Mouse (Mus musculus) intestine, embryonic 15.5 days (tissue): ENCODE measurements at regions not wholly inside any gene's neighbourhood (a gene's known extent, or its start where the extent isn't known, plus 50 kb on each side); places are given as distances from the start of the nearest gene placed in this dataset.

ENCODE experiments used
- ATAC-seq: fragments of 200-750 bp; cut with Nextera tagmentation; 2 replicates; pipeline ENCODE4 v1.8.0; 2017; ENCODE audit warnings: moderate TSS enrichment, moderate library complexity
- H3K27ac ChIP-seq: fragments of 300-500 bp; sonication (generic); 2 replicates; pipeline ENCODE4 v1.5.1; 2015; ENCODE audit warnings: mild to moderate bottlenecking, inconsistent platforms
- H3K27me3 ChIP-seq: fragments of 300-500 bp; sonication (generic); replicated peaks from 2 replicates; pipeline ENCODE4 v1.6.1; 2015; ENCODE audit warnings: inconsistent platforms
- H3K36me3 ChIP-seq: fragments of 300-500 bp; sonication (generic); 2 replicates; pipeline ENCODE4 v1.6.1; 2015; ENCODE audit warnings: inconsistent platforms
- H3K4me1 ChIP-seq: fragments of 300-500 bp; sonication (generic); replicated peaks from 2 replicates; pipeline ENCODE4 v1.6.1; 2015; ENCODE audit warnings: inconsistent platforms
- H3K4me2 ChIP-seq: fragments of 300-500 bp; sonication (generic); replicated peaks from 2 replicates; pipeline ENCODE4 v1.6.1; 2015; ENCODE audit warnings: mild to moderate bottlenecking, inconsistent platforms
- H3K4me3 ChIP-seq: fragments of 300-500 bp; sonication (generic); replicated peaks from 2 replicates; pipeline ENCODE4 v1.5.1; 2015; ENCODE audit warnings: inconsistent platforms
- H3K9ac ChIP-seq: fragments of 300-500 bp; sonication (generic); 2 replicates; pipeline ENCODE4 v1.6.1; 2015; ENCODE audit warnings: inconsistent platforms
- H3K9me3 ChIP-seq: fragments of 300-500 bp; sonication (generic); 2 replicates; pipeline ENCODE4 v1.6.1; 2016; ENCODE audit warnings: inconsistent platforms
- whole genome bisulfite sequencing: fragments of 180-500 bp; shearing (Covaris S2); methylation state at CpG from one replicate; pipeline ENCODE4 v1.1.7; 2015; 5-methylcytosine and 5-hydroxymethylcytosine counted together

DNA sequence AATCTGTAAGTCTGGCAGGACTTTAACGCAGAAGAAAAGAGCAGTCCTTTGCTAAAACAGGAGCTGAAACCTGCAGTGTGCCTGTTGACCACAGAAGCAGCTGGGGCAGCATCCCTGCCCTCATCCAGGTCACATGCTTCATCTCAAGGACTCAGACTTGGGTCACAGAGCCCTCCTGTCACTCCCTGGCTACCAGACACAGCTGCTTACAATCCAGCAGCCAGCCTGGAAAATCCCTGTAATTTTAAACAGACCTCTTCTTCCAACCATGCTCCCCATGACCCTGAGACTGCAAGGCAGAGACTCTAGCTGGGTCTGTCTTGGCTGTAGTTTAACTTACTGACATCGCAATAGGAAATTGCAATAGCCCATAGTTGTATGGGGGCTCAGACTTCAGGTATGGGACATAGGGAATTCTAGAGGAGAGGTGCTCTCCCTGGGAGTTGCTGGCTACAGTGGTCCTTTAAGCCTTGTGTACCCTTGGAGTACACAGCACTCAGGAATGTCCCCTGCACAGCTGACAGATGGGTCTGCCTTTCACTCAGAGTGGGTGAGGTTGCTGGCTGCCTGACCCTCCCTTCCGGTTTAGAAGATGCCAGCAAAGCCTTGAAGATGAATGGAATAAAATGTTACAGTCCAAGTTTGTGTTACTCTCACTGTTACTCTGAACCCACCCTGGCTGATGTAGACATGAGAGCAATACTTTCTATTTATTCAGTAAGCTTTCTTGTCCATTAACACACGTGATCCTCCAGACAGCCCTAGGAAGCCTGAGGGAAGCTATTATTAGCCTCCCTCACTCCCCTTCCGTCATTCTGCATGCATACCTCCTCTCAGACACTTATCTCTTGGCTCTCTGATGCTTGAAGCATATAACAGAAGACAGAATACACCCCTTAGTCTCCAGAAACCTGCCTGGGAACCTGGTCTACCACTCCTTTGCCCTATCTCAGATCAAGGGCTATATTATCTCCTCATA is 159.7 kb downstream of the Sox11 start:
- Histone ChIP-seq H3K4me2 (no peak overlapping the region), H3K9ac (no peak overlapping the region), H3K27me3 (no peaks in the 10 kb centered on the region), H3K4me3 (no peak overlapping the region), H3K36me3 (no peaks in the 10 kb centered on the region), H3K27ac (no peak overlapping the region), H3K4me1 (0 out of 2 replicates have a peak, but pooled peaks cover 7% of the 10 kb centered on the region), H3K9me3 (no peaks in the 10 kb centered on the region)
- peak; percentile 45 for ATAC-seq
- WGBS = 28% methylated on average over 5 of the region's 5 CpGs

DNA sequence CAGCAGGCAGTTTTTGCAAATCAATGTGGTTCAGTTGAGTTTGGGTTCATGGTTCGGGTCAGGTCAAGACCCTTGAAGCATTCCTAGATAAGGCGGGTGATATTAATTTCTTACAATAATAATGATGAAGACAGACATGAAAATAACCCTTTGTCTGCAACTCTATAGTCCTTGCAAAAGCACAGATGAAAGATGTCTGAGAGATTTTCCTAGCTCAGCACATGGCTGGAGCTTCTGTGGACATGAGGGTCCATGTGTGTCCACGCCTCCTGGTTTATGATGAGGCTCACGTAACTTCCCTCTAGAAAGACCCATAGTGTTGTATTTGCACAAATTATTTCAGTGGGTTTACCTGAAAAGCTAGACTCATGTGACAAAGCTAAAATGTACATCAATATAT is 168.8 kb downstream of the Sox11 start:
- Histone ChIP-seq H3K27me3 (no peaks in the 10 kb centered on the region), H3K4me3 (no peak overlapping the region), H3K4me2 (no peak overlapping the region), H3K9me3 (no peaks in the 10 kb centered on the region), H3K36me3 (no peaks in the 10 kb centered on the region), H3K4me1 (0 out of 2 replicates have a peak, but pooled peaks cover 3% of the 10 kb centered on the region), H3K27ac (no peak overlapping the region), H3K9ac (no peak overlapping the region)
- 88% methylated on average over 4 of the region's 4 CpGs for WGBS
- ATAC-seq = no peak

DNA sequence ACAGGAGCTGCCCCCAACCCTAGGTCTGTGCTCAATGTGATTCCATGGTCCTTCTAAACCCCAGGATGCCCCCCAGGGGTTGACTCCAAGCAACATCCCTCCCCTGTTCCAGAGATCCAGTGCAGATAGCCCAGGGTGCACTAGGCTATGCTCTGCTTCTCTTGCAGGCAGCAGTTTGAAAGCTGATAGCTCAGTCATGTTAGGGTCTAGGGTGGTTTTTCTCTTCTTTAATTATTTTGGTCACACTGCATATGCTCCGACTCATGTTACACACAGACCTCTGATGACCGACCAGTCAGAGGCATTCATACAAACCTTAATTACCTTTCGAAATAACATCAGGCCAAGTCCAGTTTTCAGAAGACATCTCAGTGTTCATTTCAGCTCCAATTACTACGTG is 169.2 kb downstream of the Sox11 start:
- no peaks in the 10 kb centered on the region for H3K9me3 ChIP-seq
- 87% methylated on average over 4 of the region's 4 CpGs for WGBS
- no peak overlapping the region for H3K9ac ChIP-seq
- no peaks in the 10 kb centered on the region for H3K27me3 ChIP-seq
- no peaks in the 10 kb centered on the region for H3K36me3 ChIP-seq
- no peak overlapping the region for H3K4me3 ChIP-seq
- H3K27ac ChIP-seq = no peak overlapping the region
- 0 out of 2 replicates have a peak, but pooled peaks cover 3% of the 10 kb centered on the region for H3K4me1 ChIP-seq
- no peak overlapping the region for H3K4me2 ChIP-seq
- no peak for ATAC-seq

DNA sequence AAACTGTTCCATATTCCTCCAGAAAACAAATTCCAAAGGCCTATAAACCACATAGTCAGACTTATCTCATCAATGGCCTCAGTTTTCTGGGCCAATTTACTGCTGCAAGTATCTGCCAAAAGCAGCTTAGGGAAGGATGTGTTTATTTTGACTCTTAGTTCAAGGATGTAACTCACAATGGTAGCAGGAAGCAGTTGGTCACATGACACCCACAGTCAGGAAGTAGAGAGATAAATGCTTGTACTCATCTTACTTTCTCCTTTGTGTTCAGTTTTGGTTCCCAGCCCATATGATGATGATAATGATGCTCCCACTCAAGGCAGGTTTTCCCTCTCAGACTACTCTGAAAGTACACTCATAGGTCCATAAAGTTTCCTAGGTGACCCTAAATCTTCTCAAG is 170.8 kb downstream of the Sox11 start:
- no peaks in the 10 kb centered on the region for H3K9me3 ChIP-seq
- no peak overlapping the region for H3K4me2 ChIP-seq
- no peaks in the 10 kb centered on the region for H3K27me3 ChIP-seq
- H3K27ac ChIP-seq = no peak overlapping the region
- 0 out of 2 replicates have a peak, but pooled peaks cover 3% of the 10 kb centered on the region for H3K4me1 ChIP-seq
- ATAC-seq = no peak
- H3K36me3 ChIP-seq = no peaks in the 10 kb centered on the region
- no peak overlapping the region for H3K4me3 ChIP-seq
- H3K9ac ChIP-seq = no peak overlapping the region

DNA sequence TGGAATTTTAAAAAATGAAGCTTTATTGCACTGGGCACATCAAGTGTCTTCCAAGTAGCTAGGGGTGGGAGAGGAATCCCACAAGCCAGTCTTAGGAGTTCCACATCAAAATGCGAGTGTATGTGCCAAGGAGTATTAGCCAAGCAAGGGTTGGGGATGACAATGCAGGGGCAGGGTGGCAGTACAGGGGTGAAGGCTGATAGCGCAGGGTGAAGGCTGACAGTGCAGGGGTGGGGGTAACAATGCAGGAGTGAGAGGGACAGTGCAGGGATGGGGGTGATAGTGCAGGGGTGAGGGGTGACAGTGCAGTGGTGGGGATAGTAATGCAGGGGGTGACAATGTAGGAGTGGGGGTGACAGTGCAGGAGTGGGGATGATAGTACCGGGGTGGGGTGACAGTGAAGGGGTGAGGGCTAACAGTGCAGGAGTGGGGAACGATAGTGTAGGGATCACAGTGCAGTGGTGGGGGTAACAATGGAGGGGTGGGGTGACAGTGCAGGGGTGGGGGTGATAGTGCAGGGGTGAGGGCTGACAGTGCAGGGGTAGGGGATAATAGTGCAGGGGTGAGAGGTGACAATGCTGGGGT is 177.4 kb downstream of the Sox11 start:
- no peak for ATAC-seq
- 90% methylated on average over 4 of the region's 4 CpGs for WGBS
- Histone ChIP-seq H3K27me3 (no peaks in the 10 kb centered on the region), H3K9me3 (no peaks in the 10 kb centered on the region), H3K4me1 (no peaks in the 10 kb centered on the region), H3K9ac (no peak overlapping the region), H3K4me3 (no peak overlapping the region), H3K36me3 (no peaks in the 10 kb centered on the region), H3K4me2 (no peak overlapping the region), H3K27ac (no peak overlapping the region)

DNA sequence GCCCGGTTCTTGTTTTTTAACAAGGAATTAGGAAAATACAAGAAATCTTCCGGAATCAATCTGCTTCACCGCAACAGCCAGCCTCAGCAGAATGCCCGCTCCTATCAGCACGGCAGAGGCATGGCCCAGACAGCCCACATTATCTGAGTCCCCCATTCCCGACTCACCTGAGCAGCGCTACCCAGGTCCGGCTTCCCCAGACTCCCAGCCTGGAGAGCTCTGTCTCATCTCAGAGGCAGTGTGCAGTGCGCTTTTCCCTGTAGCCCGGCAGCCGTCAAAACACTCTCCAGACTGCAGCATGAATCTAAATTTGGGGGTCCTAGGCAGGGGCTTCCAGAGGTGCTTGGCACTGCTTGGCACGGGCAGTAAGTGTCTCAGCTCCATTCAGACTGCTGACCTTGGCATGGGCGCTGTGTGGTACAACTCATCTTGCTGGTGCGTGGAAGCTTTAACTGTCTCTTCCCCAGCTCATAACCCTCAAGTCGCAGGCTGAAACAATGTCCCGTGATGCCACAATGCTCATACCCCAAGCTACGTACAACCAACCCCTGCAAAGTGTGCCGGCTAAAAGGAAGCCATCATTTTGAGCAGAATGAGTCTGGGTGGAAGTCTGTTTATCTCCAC is 182.2 kb downstream of the Sox11 start:
- Histone ChIP-seq H3K4me2 (no peak overlapping the region), H3K36me3 (no peaks in the 10 kb centered on the region), H3K27ac (no peak overlapping the region), H3K9ac (no peak overlapping the region), H3K27me3 (no peaks in the 10 kb centered on the region), H3K4me1 (no peaks in the 10 kb centered on the region), H3K9me3 (no peaks in the 10 kb centered on the region), H3K4me3 (no peak overlapping the region)
- 71% methylated on average over 18 of the region's 18 CpGs for WGBS
- no peak for ATAC-seq

DNA sequence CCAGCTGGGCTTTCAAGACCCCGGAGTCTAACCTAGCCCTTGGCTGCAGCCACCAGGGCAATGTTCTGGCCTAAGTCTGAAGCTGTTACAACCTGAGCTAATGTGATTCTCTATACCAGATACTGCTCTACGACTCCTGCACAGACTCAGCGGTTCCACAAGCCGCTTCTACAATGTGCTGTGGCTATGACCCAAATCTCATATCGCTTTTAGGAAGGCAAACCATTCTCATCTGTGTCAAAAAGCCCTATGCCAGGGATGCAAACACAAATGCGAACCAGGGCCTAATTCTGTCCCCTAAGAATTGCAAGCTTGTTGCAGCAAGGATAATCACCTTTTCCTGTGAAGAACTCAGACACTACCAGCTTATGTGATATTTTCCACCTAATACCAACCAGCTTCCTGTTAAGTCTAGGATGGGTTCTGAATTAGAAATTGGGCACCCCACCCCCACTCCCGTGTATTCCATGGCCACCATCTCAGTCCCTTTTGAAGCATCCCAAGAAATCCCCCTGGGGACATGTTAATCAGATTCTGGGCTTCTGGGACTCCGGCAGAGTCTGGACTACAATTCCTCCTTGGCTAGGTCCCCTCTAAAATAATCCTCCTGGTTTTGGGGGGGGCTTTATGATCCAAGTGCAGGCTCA is 182.8 kb downstream of the Sox11 start:
- WGBS = 83% methylated on average over 8 of the region's 8 CpGs

DNA sequence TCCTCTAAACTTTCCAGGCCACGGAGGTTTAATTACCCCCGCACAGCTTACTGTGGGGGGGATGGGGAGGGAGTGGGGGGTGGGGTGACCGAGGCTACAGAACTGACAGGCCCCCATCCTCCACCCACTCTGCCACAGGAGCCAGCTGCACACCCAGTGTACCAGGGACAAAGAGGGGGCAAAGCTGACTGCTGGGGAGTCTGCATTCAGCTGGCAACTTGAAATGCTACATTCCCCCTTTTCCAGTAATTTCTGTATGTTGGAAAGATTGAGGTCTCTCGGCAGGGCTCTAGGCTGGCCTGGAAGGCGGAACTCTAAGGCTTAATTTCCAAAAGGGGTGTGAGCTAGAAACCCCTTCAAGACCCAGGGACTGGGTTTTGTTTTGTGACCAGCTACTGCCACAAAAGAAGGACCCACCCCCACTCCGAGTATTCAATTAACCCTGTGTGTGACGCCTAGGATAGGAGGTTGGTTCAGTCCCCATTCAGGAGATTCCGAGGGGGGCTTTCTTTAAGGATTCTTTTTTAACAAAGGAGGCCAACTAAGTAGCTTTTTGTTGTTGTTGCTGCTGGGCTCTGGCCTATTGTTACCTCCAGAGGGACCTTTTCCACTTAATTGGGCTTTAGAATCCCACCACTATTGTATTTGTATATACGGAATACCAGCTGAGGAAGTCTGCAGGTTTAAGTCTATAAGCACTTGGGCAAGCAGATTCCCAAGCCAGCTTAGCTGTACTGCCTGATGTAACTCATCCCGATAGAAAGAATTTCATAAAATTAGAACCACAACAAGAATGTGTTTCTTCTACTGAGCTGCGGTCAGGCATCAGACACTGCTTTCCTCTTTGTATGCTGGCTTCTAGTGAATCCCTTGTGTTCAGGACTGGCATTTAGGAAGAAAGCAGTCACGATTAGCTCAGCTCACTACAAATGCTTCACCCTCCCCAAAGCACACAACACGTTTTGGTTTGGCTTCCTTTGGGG is 191.2 kb downstream of the Sox11 start:
- Histone ChIP-seq H3K27ac (no peak overlapping the region), H3K36me3 (no peaks in the 10 kb centered on the region), H3K27me3 (no peaks in the 10 kb centered on the region), H3K4me3 (no peak overlapping the region), H3K4me1 (0 out of 2 replicates have a peak, but pooled peaks cover 3% of the 10 kb centered on the region), H3K4me2 (no peak overlapping the region), H3K9ac (no peak overlapping the region), H3K9me3 (no peaks in the 10 kb centered on the region)
- ATAC-seq = 0 out of 2 replicates have a peak, but pooled peaks have one; percentile 41
- WGBS = 36% methylated on average over 13 of the region's 13 CpGs

More for the DNA sequence above, 182.8 kb downstream of the Sox11 start:
- no peaks in the 10 kb centered on the region for H3K27me3 ChIP-seq
- H3K27ac ChIP-seq = no peak overlapping the region
- no peak overlapping the region for H3K4me2 ChIP-seq
- no peaks in the 10 kb centered on the region for H3K36me3 ChIP-seq
- H3K4me3 ChIP-seq = no peak overlapping the region
- H3K9ac ChIP-seq = no peak overlapping the region
- no peaks in the 10 kb centered on the region for H3K4me1 ChIP-seq
- H3K9me3 ChIP-seq = no peaks in the 10 kb centered on the region
- ATAC-seq = no peak

DNA sequence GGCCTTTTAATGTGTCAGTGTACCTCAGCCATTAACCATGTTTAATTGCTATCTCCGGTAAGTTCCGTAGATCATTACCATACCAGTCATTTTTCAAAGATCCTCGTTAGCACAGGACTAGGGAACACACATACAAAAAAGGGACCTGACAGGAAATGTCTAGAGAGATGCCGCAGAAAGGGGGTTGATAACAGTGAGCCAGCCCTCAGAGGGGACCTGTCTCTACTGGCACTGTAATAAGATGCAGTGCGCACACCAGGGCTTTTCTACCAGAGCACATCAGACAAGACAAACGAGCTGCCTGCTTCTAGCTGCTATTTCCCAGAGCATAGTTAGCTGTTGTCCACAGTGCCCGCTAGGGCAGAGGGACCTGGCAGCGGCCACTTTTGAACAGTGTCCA is 199.1 kb downstream of the Sox11 start:
- no peak overlapping the region for H3K4me2 ChIP-seq
- H3K27me3 ChIP-seq = no peaks in the 10 kb centered on the region
- 59% methylated on average over 8 of the region's 8 CpGs for WGBS
- no peak overlapping the region for H3K9ac ChIP-seq
- ATAC-seq = no peak
- H3K4me3 ChIP-seq = no peak overlapping the region
- H3K4me1 ChIP-seq = peaks cover 9% of the 10 kb centered on the region
- no peaks in the 10 kb centered on the region for H3K9me3 ChIP-seq
- H3K27ac ChIP-seq = no peak overlapping the region
- no peaks in the 10 kb centered on the region for H3K36me3 ChIP-seq

DNA sequence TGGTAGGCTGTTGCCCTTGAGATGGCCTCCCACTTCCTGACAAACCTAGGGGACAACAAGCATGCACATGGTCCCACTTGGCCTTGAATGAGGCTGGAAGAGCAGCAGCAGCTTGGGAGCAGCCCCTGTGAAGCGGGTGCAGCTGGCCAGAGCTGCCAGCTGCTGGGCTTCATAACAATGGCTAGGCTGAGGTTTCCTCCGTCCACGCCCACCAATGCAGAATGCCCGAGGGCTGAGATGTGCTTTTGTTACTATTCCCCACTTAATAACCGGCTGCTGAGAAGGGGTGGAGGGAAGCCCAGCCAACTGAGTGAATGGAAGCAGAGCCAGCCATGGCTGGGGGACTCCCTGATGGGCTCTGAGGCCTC is 202.1 kb downstream of the Sox11 start:
- whole genome bisulfite sequencing = 33% methylated on average over 5 of the region's 5 CpGs
- Histone ChIP-seq H3K9me3 (no peaks in the 10 kb centered on the region), H3K27ac (no peak overlapping the region), H3K27me3 (no peaks in the 10 kb centered on the region), H3K4me3 (no peak overlapping the region), H3K36me3 (no peaks in the 10 kb centered on the region), H3K4me2 (no peak overlapping the region), H3K9ac (no peak overlapping the region), H3K4me1 (peaks cover 17% of the 10 kb centered on the region)
- peak; percentile 39 for ATAC-seq

DNA sequence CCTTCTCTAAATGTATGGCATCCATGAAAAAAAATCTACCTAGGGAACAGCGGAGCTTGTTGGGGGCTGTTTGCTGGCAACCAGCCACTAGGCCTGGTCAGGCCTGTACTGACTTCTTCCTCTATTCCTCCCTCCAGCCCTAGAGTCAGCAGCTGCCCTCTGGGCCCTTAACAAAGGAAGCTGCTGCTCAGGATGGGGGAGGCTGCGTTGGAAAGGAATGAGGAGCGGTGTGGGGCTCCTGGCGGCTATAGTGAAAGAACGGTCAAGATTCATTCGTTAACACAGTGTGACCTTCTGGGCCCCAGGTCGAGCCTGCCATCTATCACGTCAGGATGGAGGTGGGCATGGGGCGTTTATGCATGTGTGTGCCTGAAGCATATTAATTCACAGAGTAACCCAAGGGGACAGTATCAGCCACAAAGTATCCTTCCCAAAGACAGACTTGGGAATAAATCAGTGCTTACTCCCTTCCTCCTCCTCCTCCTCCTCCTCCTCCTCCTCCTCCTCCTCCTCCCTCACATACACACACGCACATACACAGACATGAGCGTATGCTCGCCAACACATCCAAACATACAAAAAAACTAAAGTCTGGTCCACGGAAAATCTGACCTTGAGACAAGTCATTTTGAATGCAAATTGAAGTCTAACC is 202.6 kb downstream of the Sox11 start:
- Histone ChIP-seq H3K27ac (0 out of 2 replicates have a peak overlapping the region, but pooled peaks have one; percentile 22), H3K9ac (no peak overlapping the region)

More for the DNA sequence above, 202.6 kb downstream of the Sox11 start:
- no peaks in the 10 kb centered on the region for H3K36me3 ChIP-seq
- H3K4me1 ChIP-seq = peaks cover 17% of the 10 kb centered on the region
- ATAC-seq = peak; percentile 28; the same call in 1 of the 2 replicates
- no peaks in the 10 kb centered on the region for H3K9me3 ChIP-seq
- H3K4me3 ChIP-seq = no peak overlapping the region
- H3K4me2 ChIP-seq = no peak overlapping the region
- H3K27me3 ChIP-seq = no peaks in the 10 kb centered on the region
- 48% methylated on average over 13 of the region's 13 CpGs for WGBS
